Mouse (Mus musculus): ENCODE results near the gene Pla2g2f. TPM values are rescaled to one million over a fixed set of nuclear protein-coding genes. Genes with fewer than 3 reads are reported as not detected.
A peak's percentile ranks its signal among the peaks of the same experiment; 100 is the strongest.

Gene Pla2g2f
- polyA plus RNA-seq, 1 experiment from 2014 or later = 0.09 TPM

DNA sequence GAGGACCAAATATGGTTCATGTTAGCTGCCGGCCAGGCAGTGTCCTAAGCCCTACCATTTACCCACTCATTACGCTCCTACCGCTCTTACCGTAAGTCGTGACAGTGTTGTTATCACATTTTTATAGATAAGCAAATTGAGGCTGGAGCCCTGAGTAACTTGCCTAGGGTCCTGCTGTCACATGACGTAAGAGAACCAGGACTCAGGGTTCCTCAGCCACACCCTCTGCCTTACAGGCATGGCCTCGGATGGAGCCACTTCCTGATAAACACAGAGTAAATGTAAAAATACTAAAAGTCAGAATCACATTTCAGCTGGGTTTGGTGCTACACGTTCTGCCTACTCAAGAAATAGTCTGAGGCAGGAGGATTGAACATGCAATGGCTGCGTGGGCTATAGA lies 3.0 kb downstream of the Pla2g2f start:
- DNase-seq (ENCODE audit: low spot score) (no peak), ATAC-seq (ENCODE audit: insufficient number of reproducible peaks, low FRiP score, low TSS enrichment, low read depth) (no peak)
- no peaks in the 10 kb centered on the region for H3K27me3 ChIP-seq (ENCODE audit: control insufficient read depth, insufficient read depth, low read length)
- no peak overlapping the region for H3K4me2 ChIP-seq (ENCODE audit: low read depth, severe bottlenecking)
- peaks cover 3% of the 10 kb centered on the region; the same call in 1 of the 2 replicates for H3K9me3 ChIP-seq (ENCODE audit: control insufficient read depth, low read length)
- H3K27ac ChIP-seq (replicated peaks; ENCODE audit: low read depth, low read length) = no peak overlapping the region
- H3K36me3 ChIP-seq (ENCODE audit: control insufficient read depth, insufficient read depth, low read length) = no peaks in the 10 kb centered on the region
- peaks cover 7% of the 10 kb centered on the region for H3K4me1 ChIP-seq (ENCODE audit: control insufficient read depth, insufficient read depth, low read length)
- no peak overlapping the region for H3K4me3 ChIP-seq (ENCODE audit: low read depth, low read length)
- H3K9ac ChIP-seq (ENCODE audit: low read length) = no peak overlapping the region
- 81% methylated on average over 9 of the region's 9 CpGs for WGBS

DNA sequence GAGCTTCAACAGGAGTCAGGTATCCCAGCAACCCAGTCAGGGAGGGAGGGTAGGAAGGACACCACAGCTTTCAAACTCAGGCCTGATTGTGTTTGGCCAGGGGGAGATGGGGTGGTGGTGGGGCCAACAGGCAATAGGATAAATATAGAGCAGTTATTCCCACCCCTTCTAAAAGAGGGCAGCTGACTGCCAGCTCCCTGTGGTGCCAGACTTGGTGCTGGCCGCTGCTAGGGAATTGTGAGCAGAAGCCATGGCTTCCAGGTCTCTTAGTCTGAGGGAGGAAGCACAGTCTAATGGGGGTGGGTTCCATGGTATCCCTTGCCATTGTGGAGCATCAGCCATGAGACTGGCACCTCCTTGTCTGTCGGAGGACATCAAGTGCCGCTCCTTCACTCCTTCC lies 3.8 kb downstream of the Pla2g2f start:
- no peak overlapping the region for H3K9ac ChIP-seq (ENCODE audit: low read length)
- no peaks in the 10 kb centered on the region for H3K36me3 ChIP-seq (ENCODE audit: control insufficient read depth, insufficient read depth, low read length)
- H3K27ac ChIP-seq (replicated peaks; ENCODE audit: low read depth, low read length) = no peak overlapping the region
- ATAC-seq (ENCODE audit: insufficient number of reproducible peaks, low FRiP score, low TSS enrichment, low read depth) = no peak
- DNase-seq (ENCODE audit: low spot score) = no peak
- H3K9me3 ChIP-seq (ENCODE audit: control insufficient read depth, low read length) = peaks cover 3% of the 10 kb centered on the region; the same call in 1 of the 2 replicates
- WGBS = 86% methylated on average over 3 of the region's 3 CpGs
- no peak overlapping the region for H3K4me3 ChIP-seq (ENCODE audit: low read depth, low read length)
- peaks cover 7% of the 10 kb centered on the region for H3K4me1 ChIP-seq (ENCODE audit: control insufficient read depth, insufficient read depth, low read length)
- H3K4me2 ChIP-seq (ENCODE audit: low read depth, severe bottlenecking) = no peak overlapping the region
- no peaks in the 10 kb centered on the region for H3K27me3 ChIP-seq (ENCODE audit: control insufficient read depth, insufficient read depth, low read length)

DNA sequence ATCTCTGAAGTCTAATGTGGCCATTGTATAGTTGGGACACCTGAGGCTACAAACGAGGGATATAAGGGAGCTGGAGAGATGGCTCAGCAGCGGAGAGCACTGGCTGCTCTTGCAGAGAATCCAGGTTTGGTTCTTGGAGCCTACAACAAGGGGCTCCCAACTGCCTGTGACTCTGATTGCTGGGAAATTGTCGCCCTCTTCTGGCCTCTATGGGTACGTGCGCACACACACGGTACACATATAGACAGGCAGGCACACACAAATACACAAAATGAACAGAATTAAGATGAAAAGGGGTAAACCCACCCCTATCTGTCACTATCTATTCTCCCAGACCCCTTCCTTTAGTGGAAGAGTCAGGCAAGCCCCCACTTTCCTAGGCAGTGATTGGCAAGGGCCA lies 4.8 kb downstream of the Pla2g2f start:
- H3K9ac ChIP-seq (ENCODE audit: low read length) = no peak overlapping the region
- no peak for ATAC-seq (ENCODE audit: insufficient number of reproducible peaks, low FRiP score, low TSS enrichment, low read depth)
- WGBS = 87% methylated on average over 6 of the region's 6 CpGs

DNA sequence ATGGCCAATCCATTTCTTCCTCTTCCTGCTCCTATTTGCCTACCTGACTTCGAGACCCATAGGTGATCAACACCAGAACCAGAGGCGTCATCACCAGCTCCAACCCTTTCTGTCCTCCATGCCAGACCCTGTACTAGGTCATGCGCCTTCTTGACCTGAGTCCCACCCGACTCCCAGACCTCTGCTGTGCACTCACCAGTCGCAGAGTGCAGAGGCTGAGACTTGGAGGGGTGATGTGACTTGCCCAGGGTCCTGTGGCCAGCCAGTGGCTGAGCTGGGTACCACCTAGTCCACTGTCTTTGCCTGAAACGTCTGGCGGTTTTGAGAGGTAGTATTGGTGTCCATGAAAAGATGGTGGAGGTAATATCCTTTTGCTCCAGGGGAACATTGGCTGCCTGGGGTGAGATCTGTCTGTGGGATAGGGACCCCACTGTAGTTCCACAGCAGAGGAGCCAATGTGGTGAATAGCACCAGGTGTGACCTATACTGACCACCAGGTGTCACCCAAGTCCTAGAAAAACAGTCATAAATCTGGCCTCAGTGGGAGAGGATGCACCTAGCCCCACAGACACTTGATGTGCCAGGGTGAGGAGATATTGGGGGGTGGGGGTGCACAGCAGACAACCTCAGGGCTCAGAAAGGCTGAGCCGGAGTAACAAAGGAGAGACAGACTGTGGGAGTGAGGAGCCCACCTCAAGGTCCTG lies 8.9 kb downstream of the Pla2g2f start:
- ATAC-seq (ENCODE audit: insufficient number of reproducible peaks, low FRiP score, low TSS enrichment, low read depth) = no peak
- H3K4me1 ChIP-seq (ENCODE audit: control insufficient read depth, insufficient read depth, low read length) = 0 out of 2 replicates have a peak, but pooled peaks cover 3% of the 10 kb centered on the region
- DNase-seq (ENCODE audit: low spot score) = peak; percentile 51
- H3K4me2 ChIP-seq (ENCODE audit: low read depth, severe bottlenecking) = no peak overlapping the region
- H3K27me3 ChIP-seq (ENCODE audit: control insufficient read depth, insufficient read depth, low read length) = no peaks in the 10 kb centered on the region
- no peak overlapping the region for H3K4me3 ChIP-seq (ENCODE audit: low read depth, low read length)
- 53% methylated on average over 8 of the region's 8 CpGs for WGBS
- no peaks in the 10 kb centered on the region for H3K36me3 ChIP-seq (ENCODE audit: control insufficient read depth, insufficient read depth, low read length)
- H3K27ac ChIP-seq (replicated peaks; ENCODE audit: low read depth, low read length) = no peak overlapping the region
- H3K9ac ChIP-seq (ENCODE audit: low read length) = no peak overlapping the region
- H3K9me3 ChIP-seq (ENCODE audit: control insufficient read depth, low read length) = peaks cover 3% of the 10 kb centered on the region; the same call in 1 of the 2 replicates

More for the DNA sequence above, 4.8 kb downstream of the Pla2g2f start:
- H3K27ac ChIP-seq (replicated peaks; ENCODE audit: low read depth, low read length) = no peak overlapping the region
- H3K9me3 ChIP-seq (ENCODE audit: control insufficient read depth, low read length) = peaks cover 3% of the 10 kb centered on the region; the same call in 1 of the 2 replicates
- no peaks in the 10 kb centered on the region for H3K27me3 ChIP-seq (ENCODE audit: control insufficient read depth, insufficient read depth, low read length)
- no peak for DNase-seq (ENCODE audit: low spot score)
- H3K4me2 ChIP-seq (ENCODE audit: low read depth, severe bottlenecking) = no peak overlapping the region
- H3K36me3 ChIP-seq (ENCODE audit: control insufficient read depth, insufficient read depth, low read length) = no peaks in the 10 kb centered on the region
- no peak overlapping the region for H3K4me3 ChIP-seq (ENCODE audit: low read depth, low read length)
- peaks cover 7% of the 10 kb centered on the region for H3K4me1 ChIP-seq (ENCODE audit: control insufficient read depth, insufficient read depth, low read length)

DNA sequence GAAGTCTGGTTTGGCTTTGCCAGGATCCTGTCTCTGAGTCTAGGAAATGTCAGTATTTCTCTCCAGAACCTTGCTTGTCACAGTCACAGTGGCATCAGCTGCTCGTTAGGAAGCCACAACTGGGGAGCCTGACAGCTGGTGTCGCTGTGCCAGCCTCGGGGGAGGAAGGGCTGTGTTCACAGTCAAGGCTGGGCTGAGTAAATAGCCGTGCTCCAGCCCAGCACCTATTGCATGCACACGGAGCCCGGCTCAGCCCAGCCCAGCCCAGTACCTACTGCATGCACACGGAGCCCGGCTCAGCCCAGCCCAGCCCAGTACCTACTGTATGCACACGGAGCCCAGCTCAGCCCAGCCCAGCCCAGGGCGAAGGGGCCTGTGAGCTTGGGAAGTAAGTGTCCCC lies 9.6 kb downstream of the Pla2g2f start:
- WGBS = 74% methylated on average over 10 of the region's 10 CpGs
- no peak for ATAC-seq (ENCODE audit: insufficient number of reproducible peaks, low FRiP score, low TSS enrichment, low read depth)
- Histone ChIP-seq H3K27ac (replicated peaks; ENCODE audit: low read depth, low read length) (no peak overlapping the region), H3K4me3 (ENCODE audit: low read depth, low read length) (no peak overlapping the region), H3K27me3 (ENCODE audit: control insufficient read depth, insufficient read depth, low read length) (no peaks in the 10 kb centered on the region), H3K36me3 (ENCODE audit: control insufficient read depth, insufficient read depth, low read length) (no peaks in the 10 kb centered on the region), H3K9me3 (ENCODE audit: control insufficient read depth, low read length) (peaks cover 3% of the 10 kb centered on the region; the same call in 1 of the 2 replicates), H3K4me2 (ENCODE audit: low read depth, severe bottlenecking) (no peak overlapping the region), H3K9ac (ENCODE audit: low read length) (no peak overlapping the region), H3K4me1 (ENCODE audit: control insufficient read depth, insufficient read depth, low read length) (0 out of 2 replicates have a peak, but pooled peaks cover 3% of the 10 kb centered on the region)
- no peak for DNase-seq (ENCODE audit: low spot score)

DNA sequence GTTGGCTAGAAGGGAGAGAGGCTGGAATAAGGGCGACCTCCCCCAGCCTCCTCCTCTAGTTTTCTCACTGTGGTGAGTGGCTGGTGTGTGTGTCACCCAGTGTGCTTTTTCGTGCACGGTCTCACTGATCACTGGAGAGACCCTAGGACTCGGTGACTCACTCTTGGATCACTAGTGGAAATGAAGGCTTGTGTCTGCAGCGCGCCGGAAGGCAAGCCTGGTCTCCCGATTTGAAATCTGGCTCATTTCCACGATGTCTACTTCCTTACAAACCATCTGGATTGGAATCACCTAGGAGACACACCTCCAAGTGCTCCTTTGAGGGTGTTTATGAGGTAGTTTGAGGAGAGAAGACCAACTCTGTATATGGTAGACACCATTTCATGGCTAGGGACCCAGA lies 10.6 kb downstream of the Pla2g2f start:
- no peak for DNase-seq (ENCODE audit: low spot score)
- no peak overlapping the region for H3K9ac ChIP-seq (ENCODE audit: low read length)
- ATAC-seq (ENCODE audit: insufficient number of reproducible peaks, low FRiP score, low TSS enrichment, low read depth) = no peak

DNA sequence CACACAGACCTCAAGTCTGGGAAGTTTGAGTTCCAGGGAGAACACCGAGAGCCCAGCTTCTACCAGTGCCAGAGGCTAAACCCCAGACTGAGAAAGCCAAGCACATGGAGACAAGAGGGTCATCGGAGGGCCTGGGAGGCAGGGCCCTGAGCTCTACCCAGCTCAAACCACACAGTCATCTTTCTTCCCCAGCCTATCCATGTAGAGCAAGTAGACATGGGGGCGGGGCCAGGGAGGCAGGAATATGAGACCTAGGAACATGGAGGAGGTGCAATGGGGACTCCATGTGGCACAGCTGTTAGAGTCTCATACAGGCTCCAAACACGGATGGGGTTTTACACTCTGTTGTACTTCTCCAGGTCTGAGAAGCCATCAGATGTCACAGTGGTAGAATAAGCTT lies 11.5 kb downstream of the Pla2g2f start:
- no peaks in the 10 kb centered on the region for H3K36me3 ChIP-seq (ENCODE audit: control insufficient read depth, insufficient read depth, low read length)
- WGBS = 59% methylated on average over 4 of the region's 4 CpGs
- no peak overlapping the region for H3K9ac ChIP-seq (ENCODE audit: low read length)
- 0 out of 2 replicates have a peak, but pooled peaks cover 3% of the 10 kb centered on the region for H3K4me1 ChIP-seq (ENCODE audit: control insufficient read depth, insufficient read depth, low read length)
- ATAC-seq (ENCODE audit: insufficient number of reproducible peaks, low FRiP score, low TSS enrichment, low read depth) (peak; percentile 72; the same call in 1 of the 2 replicates), DNase-seq (ENCODE audit: low spot score) (peak; percentile 63)
- no peak overlapping the region for H3K4me3 ChIP-seq (ENCODE audit: low read depth, low read length)
- H3K27me3 ChIP-seq (ENCODE audit: control insufficient read depth, insufficient read depth, low read length) = no peaks in the 10 kb centered on the region
- no peak overlapping the region for H3K4me2 ChIP-seq (ENCODE audit: low read depth, severe bottlenecking)
- no peaks in the 10 kb centered on the region for H3K9me3 ChIP-seq (ENCODE audit: control insufficient read depth, low read length)
- H3K27ac ChIP-seq (replicated peaks; ENCODE audit: low read depth, low read length) = no peak overlapping the region

More for the DNA sequence above, 10.6 kb downstream of the Pla2g2f start:
- Histone ChIP-seq H3K4me3 (ENCODE audit: low read depth, low read length) (no peak overlapping the region), H3K36me3 (ENCODE audit: control insufficient read depth, insufficient read depth, low read length) (no peaks in the 10 kb centered on the region), H3K4me1 (ENCODE audit: control insufficient read depth, insufficient read depth, low read length) (0 out of 2 replicates have a peak, but pooled peaks cover 3% of the 10 kb centered on the region), H3K4me2 (ENCODE audit: low read depth, severe bottlenecking) (no peak overlapping the region), H3K27me3 (ENCODE audit: control insufficient read depth, insufficient read depth, low read length) (no peaks in the 10 kb centered on the region), H3K27ac (replicated peaks; ENCODE audit: low read depth, low read length) (no peak overlapping the region), H3K9me3 (ENCODE audit: control insufficient read depth, low read length) (no peaks in the 10 kb centered on the region)
- WGBS = 91% methylated on average over 9 of the region's 9 CpGs

DNA sequence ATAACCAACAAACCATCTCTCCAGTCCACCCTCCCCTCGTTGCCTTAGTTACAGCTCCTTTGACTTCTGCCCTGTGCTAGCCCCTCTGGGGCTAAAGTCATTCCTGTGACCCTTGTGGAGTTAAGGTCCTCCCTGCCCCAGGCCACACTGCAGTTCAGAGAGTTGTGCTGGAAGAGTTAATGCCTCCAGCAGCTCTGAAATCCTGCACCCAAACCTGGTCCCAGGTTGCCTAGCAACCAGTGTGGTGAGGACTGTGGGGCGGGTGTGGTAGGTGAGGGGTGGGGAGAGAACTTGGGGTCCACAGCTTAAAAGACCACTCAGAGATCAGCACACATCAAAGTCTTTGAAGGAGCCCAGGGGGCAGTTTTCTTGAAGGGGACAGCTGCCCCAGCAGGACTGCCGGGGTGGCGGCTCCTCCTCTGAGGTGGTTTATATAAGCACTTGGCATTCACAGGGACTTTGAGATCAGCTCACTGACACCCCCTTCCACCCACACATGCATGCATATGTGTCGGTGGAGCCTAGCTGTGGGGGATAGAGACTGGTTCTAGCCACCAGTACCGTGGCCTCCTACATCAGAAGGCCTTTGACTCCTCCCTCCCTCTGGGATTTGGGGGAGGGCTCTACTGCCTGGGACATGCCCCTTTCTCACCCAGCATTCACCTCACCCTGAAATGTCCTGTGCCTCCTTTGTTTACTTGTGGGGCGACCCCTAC lies 18.1 kb downstream of the Pla2g2f start:
- DNase-seq (ENCODE audit: low spot score) (no peak), ATAC-seq (ENCODE audit: insufficient number of reproducible peaks, low FRiP score, low TSS enrichment, low read depth) (peak; percentile 41; the same call in 1 of the 2 replicates)
- H3K4me1 ChIP-seq (ENCODE audit: control insufficient read depth, insufficient read depth, low read length) = peaks cover 13% of the 10 kb centered on the region
- H3K27ac ChIP-seq (replicated peaks; ENCODE audit: low read depth, low read length) = no peak overlapping the region
- WGBS = 10% methylated on average over 7 of the region's 7 CpGs
- no peaks in the 10 kb centered on the region for H3K36me3 ChIP-seq (ENCODE audit: control insufficient read depth, insufficient read depth, low read length)
- no peak overlapping the region for H3K4me3 ChIP-seq (ENCODE audit: low read depth, low read length)
- H3K9me3 ChIP-seq (ENCODE audit: control insufficient read depth, low read length) = no peaks in the 10 kb centered on the region
- no peaks in the 10 kb centered on the region for H3K27me3 ChIP-seq (ENCODE audit: control insufficient read depth, insufficient read depth, low read length)
- no peak overlapping the region for H3K4me2 ChIP-seq (ENCODE audit: low read depth, severe bottlenecking)
- H3K9ac ChIP-seq (ENCODE audit: low read length) = no peak overlapping the region
